Mouse (Mus musculus): Measurements from ENCODE around the gene Krt20.

The Krt20 gene

DNA sequence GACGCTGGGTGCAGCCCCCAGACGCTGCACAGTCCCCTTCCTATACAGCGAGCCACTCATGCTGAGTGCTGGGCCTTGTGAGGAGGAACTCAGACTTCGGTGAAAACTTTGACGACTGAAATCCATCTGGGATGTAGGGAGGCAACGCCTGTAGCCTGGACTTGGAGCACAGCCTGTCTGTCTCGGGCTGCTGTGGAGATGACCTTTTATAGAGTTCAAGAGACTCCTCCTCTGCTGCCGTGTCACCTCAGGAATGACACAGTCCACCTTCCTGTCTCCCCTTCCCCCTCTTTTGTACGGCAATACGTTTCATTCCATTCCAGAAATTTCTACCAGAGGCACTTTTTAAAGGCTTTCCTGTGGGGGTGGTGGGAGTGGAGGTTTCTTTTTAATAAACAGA is at the start of gene Krt20:
TSS of gene Krt20 (minus strand) at position 179 of the 400 bp plus-strand sequence.
- no peak for DNase-seq (ENCODE audit: low spot score)

GRCm38 (mm10) chr11:99474981-99475380 is 37.0 kb upstream of the Krt20 start:
- no peak for DNase-seq (ENCODE audit: low spot score)

DNA sequence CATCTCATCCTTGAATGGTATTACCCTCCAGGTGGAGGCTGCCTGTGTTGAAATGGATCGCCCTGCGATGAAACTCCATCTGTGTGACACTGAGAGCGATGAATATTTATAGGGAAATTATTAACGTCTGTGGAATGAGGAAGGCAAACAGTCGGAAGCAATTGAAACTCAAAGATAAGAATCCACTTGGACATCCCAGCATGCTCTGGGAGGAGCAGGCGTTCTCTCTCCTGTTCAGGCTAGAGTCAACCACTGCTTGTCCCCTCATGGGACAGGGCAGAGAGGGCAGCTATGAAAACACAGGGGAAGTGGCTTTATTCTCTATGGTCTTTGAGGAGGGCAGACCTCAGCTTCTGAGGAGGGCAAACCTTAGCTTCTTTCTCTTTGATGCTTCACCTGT is 35.5 kb upstream of the Krt20 start:
- DNase-seq (ENCODE audit: low spot score): no peak

DNA sequence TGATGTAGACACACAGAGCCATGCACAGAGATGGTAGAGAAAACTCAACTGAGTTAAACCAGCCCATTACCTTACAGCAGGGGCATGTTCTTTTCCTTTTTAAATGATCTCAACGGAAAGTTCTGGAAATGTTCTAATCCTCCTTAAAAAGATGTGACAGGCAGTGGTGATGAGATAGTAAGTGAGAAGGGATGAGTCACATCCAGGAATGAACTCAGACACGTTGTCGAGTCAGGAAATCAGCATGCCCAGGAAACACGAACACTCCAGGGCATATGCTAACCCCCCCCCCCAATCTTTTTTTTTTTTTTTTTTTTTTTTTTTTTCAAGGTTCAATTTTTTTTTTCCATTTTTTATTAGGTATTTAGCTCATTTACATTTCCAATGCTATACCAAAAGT is 34.5 kb upstream of the Krt20 start:
- no peak for DNase-seq (ENCODE audit: low spot score)

DNA sequence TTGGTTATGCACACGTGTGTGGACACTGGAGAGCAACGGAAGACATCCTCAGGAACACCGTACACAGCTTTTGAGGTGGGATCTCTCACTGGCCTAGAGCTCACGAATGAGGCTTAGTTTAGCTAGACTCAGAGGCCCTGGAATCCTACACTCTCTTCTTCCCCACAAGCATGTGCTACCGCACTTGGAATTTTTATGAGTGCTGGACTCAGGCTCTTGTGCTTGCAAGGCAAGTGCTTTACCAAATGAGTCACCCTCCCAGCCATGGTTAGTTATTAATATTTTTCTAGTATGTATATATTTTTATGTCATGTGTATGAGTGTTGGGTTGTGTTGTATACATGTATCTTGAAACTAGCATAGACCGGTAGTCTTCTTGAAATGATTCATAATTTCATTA is 34.0 kb upstream of the Krt20 start:
- DNase-seq (ENCODE audit: low spot score): no peak

- no peak for DNase-seq (ENCODE audit: low spot score)
Measured at GRCm38 (mm10) chr11:99469228-99469627, 31.3 kb upstream of the Krt20 start.

- peak; percentile 70 for DNase-seq (ENCODE audit: low spot score)
Measured at GRCm38 (mm10) chr11:99468566-99468965, 30.6 kb upstream of the Krt20 start.

GRCm38 (mm10) chr11:99466316-99466715 is 28.4 kb upstream of the Krt20 start:
- DNase-seq (ENCODE audit: low spot score): no peak

- peak; percentile 90 for DNase-seq (ENCODE audit: low spot score)
Measured at GRCm38 (mm10) chr11:99464836-99465235, 26.9 kb upstream of the Krt20 start.

- peak; percentile 76 for DNase-seq (ENCODE audit: low spot score)
Measured at GRCm38 (mm10) chr11:99463155-99463554, 25.2 kb upstream of the Krt20 start.

DNA sequence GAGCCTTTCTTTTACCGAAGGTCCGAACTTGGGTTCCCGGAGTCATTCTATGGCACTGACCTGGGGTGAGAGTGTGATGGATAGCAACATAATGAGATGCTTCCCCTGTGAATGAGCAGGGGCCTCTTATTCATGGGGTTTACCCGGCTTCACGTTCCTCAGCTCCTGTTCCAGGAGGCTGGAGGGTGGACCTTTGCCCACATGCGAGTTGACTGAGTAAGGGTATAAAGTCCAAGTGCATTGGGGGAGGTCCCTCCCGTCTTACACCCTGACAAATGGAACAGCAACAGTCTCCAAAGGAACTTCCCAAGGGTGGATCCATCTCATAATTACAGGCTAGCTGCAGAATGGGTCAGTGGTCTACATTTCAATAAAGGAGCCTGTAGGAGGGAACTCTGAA is 23.8 kb upstream of the Krt20 start:
- no peak for DNase-seq (ENCODE audit: low spot score)

DNA sequence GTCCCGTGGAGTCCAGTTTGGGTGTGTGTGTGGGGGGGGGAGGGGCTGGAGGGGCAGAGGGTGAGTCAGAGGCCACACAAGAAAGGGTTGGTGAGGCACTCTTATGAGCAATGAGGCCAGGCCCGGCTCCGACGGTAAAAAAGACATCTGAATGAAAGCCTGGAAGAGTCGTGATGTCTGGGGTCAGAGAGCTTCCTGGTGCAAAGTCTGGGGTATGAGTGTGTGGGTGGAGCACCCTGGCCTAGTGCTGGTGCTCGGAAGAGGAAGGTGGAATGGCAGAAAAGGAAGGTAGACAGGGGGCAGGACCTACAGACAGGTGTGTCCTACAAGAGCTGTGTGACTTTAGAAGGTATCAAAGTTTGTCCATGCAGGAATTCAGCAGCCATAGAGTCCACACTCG is 20.9 kb upstream of the Krt20 start:
- no peak for DNase-seq (ENCODE audit: low spot score)

GRCm38 (mm10) chr11:99454759-99455158 is 16.8 kb upstream of the Krt20 start:
- DNase-seq (ENCODE audit: low spot score): peak; percentile 23

DNA sequence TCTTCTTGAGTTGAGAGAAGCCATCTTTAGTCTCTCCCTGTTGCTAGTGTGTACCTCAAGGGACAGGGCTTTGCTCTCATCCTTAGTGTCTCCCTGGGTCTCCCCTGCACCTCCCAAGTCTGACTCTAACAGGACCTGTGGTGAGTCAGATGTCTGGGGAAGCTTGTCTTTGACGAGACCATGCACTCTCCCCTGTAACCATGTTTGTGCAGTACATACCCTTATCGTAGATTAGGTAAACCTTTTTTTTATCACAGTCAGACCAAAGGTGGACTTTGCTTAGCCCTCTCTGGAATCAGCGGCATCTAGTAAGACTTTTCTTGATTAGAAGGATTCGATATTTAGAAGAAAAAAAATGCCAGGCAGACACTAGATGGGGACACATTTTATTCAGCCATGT is 16.1 kb upstream of the Krt20 start:
- no peak for DNase-seq (ENCODE audit: low spot score)

- DNase-seq (ENCODE audit: low spot score): no peak
Measured at GRCm38 (mm10) chr11:99448769-99449168, 10.8 kb upstream of the Krt20 start.

GRCm38 (mm10) chr11:99441220-99441619 is 3.3 kb upstream of the Krt20 start:
- no peak for DNase-seq (ENCODE audit: low spot score)

GRCm38 (mm10) chr11:99439465-99439864 is 1.5 kb upstream of the Krt20 start:
- DNase-seq (ENCODE audit: low spot score): no peak

DNA sequence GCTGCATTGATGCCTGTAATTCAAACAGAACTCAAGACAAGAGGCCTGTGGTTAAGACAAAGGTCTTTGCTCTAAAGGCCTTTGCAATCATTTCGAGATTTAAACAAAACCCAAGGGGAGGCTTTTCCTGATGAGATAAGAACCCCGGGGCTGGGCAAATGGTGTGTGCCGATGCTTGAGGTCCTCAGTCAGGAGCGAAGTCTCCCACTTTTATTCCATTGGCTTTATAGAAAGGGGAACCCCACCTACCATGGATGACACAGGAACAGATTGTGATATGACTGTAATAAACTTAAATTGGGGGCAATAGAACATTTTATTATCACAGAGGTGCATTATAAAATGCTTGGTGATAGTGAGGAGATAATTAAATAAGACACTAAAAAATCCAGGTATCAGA is 1.3 kb downstream of the Krt20 start:
- no peak for DNase-seq (ENCODE audit: low spot score)

DNA sequence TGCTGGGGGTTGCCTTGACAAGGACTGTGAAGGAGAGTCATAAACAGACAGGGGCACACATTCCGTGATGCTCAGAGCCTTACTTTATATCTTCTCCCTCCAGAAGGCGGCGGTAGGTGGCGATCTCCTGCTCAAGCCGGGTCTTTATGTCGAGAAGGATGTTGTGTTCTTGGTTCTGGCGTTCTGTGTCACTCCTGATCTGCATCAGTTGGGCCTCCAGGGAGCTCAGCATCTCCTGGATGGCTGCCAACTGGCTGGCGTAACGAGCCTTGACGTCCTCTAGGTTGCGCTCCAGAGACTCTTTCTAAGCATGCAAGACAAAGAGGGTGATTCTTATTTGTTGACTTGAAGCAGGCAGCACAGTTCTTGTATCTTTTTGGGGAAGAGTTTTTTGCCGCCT is 7.3 kb downstream of the Krt20 start:
- peak; percentile 55 for DNase-seq (ENCODE audit: low spot score)

DNA sequence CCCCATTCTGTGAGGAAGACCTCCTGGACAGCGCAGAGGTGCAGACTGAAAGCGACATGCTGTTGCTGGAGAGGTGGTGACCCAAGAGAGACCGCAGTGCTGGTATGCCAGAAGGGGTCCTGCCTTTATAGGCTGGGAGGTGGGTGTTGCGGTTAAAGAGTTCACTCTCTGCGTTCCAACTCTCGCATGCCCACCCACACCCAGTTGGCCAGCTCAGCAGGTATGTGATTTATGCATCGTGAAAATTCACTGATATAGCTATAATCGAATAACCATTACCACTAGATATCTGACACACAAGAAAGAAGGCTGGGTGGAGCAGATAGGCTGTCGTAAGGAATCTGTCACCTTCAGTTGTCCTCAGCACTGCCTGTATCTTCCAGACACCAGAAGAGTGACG is 15.8 kb downstream of the Krt20 start, which contains the start of gene Krt12:
TSS of gene Krt12 (minus strand) at position 101 of the 400 bp plus-strand sequence.
- DNase-seq (ENCODE audit: low spot score): no peak

DNA sequence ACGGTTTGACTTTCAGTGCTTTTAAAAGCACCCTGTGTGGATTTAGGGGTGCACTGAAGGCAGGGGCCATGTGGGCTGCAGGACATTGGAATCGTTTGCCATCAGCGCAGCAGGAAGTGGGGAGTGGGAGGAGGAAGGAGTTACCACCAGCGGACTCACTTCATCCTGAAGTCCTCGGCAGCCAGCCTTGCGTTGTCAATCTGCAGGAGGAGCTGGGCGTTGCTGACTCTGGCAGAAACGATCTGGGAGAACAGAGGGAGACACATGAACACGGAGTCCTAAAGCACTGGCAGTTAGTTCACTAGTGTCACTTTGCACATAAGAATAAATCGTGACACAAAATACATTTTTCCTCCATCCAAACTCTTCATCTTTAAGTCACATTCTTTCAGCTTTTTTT is 17.4 kb downstream of the Krt20 start:
- DNase-seq (ENCODE audit: low spot score): no peak

DNA sequence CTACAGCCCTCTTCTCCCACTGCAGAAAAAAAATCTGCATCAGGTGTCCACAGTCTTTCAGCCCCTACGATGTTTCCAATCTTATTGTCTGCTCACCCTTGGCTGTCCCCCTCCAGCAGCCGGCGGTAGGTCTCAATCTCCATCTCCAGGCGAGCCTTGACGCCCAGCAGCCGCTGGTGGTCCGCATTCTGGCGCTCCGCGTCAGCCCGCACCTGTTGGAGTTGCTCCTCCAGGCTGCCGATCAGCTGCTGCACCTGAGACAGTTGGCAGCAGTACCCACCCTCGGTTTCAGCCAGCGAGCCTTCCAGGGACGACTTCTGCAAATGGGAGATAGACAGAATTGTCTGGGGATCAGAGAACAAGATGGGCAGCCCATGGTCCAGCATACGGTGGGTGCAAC is 20.1 kb downstream of the Krt20 start:
- DNase-seq (ENCODE audit: low spot score): no peak

- DNase-seq (ENCODE audit: low spot score): no peak
Measured at GRCm38 (mm10) chr11:99416902-99417301, 21.0 kb downstream of the Krt20 start.

- DNase-seq (ENCODE audit: low spot score): no peak
Measured at GRCm38 (mm10) chr11:99414463-99415147, 23.3 kb downstream of the Krt20 start.

All from urinary bladder, postnatal 14 days (tissue).